In the genomic region with DNA sequence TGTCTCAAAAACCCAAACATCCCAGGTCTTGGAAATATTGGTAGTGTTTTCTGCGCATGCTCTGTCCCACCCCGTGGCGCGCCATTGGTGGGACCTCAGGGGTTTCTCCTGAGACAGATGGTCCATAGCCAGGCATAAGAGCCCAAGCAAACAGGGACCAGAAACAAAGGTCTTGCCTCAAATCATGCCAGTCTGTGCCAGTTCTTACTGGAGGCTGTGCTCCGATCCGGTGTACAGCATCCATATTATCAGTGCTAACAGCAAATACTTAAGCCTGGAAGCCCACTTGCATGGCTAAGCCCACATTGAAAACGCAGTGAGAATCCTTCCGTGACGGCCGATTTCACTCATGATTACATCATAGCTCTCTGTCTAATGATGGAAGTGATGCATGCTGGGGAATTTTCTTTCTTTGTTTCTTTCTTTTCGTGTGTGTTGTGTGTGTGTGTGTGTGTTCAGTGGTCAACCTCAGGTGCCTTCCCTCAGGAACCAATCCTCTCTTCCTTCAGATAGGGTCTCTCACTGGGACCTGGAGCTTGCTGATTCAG, we compare ENCODE assay signal across 13 mouse cellular contexts. TPM values are rescaled to one million over a fixed set of nuclear protein-coding genes. Genes with fewer than 3 reads are reported as not detected.
A peak's percentile ranks its signal among the peaks of the same experiment; 100 is the strongest.
DNase-seq lines count a peak whose midpoint lies in the region; TF ChIP-seq lines count a peak whose summit lies in the region.
"Had no signal": no experiment of that assay in that cellular context is flagged by ENCODE, and none has a peak within 500 bp of the region (broad histone marks: within the 10 kb centered on the region; RNA-seq: fewer than 3 reads in every experiment).

No protein-coding gene starts in this region.

- H3K4me3 ChIP-seq in layer of hippocampus, adult 2 months = no peak overlapping the region
- no peak overlapping the region for H3K4me3 ChIP-seq in cortical plate, adult 2 months (ENCODE audit: insufficient read depth, low read length)
- H3K4me3 ChIP-seq: limb, embryonic 13.5 days; megakaryocyte, embryonic 14.5 days; neural tube, embryonic 13.5 days had no signal

- no peak for DNase-seq in layer of hippocampus, adult 2 months (ENCODE audit: low spot score in 2 of 2)
- no peak for DNase-seq in layer of hippocampus, postnatal 36 days
- DNase-seq in right cerebral cortex, postnatal 4 days = peak; percentile 43
- DNase-seq in right cerebral cortex, adult 2 months (ENCODE audit: low spot score in 2 of 2) = no peak
- DNase-seq in T-cell, adult 2 months (ENCODE audit: low spot score) = no peak
- no peak for DNase-seq in gastrocnemius, postnatal 10 days
- DNase-seq: embryo, embryonic 11 days; gastrocnemius, postnatal 36 days; thymus, postnatal 25 days had no signal

- TF ChIP-seq CTCF in layer of hippocampus, adult 2 months (conservative IDR thresholded peaks at IDR 0.05) = no peak
- TF ChIP-seq CTCF in cortical plate, adult 2 months (IDR thresholded peaks at IDR 0.05; ENCODE audit: extremely low read depth, insufficient read depth, low read length) = no peak

- H3K4me1 ChIP-seq in cortical plate, adult 2 months (ENCODE audit: control insufficient read depth, insufficient read depth, low read length) = 0 out of 2 replicates have a peak, but pooled peaks cover 6% of the 10 kb centered on the region
- H3K4me1 ChIP-seq: megakaryocyte, embryonic 14.5 days had no signal

- TF ChIP-seq POLR2A in cortical plate, adult 2 months (IDR thresholded peaks at IDR 0.05; ENCODE audit: extremely low read depth, insufficient read depth, low read length) = no peak

- peak overlapping the region; percentile 56 for H3K27ac ChIP-seq in layer of hippocampus, adult 2 months
- peak overlapping the region; percentile 69; the same call in 1 of the 2 replicates for H3K27ac ChIP-seq in cortical plate, adult 2 months (ENCODE audit: insufficient read depth, low read length)
- H3K27ac ChIP-seq: limb, embryonic 13.5 days; neural tube, embryonic 13.5 days had no signal

RNA-seq across cellular contexts. Expression of a gene that starts 30.3 kb away (rescaled TPM):
- 100 to 1,000 TPM; 102 to 114 TPM for total RNA-seq in layer of hippocampus, adult 2 months (2021)
- total RNA-seq in layer of hippocampus, postnatal 36 days (2021) = 100 to 1,000 TPM; 106 to 110 TPM
- polyA plus RNA-seq in cortical plate, adult 2 months (2012; rRNA removed) = 34.6 and 36.9 TPM in 2 replicates
- 10 to 100 TPM; 40.1 to 51.9 TPM for total RNA-seq in gastrocnemius, postnatal 10 days (2021)

RNA-seq across cellular contexts. Expression of a gene that starts 54.2 kb away (rescaled TPM):
- 100 to 1,000 TPM; 226 to 239 TPM for total RNA-seq in layer of hippocampus, adult 2 months (2021)
- total RNA-seq in layer of hippocampus, postnatal 36 days (2021) = 100 to 1,000 TPM; 227 to 241 TPM
- polyA plus RNA-seq in cortical plate, adult 2 months (2012; rRNA removed) = 190 and 191 TPM in 2 replicates
- 10 to 100 TPM; 91.6 to 93.4 TPM for total RNA-seq in gastrocnemius, postnatal 10 days (2021)
